Mouse (Mus musculus) heart, postnatal 0 days (tissue): ENCODE measurements around the gene Lin7a.

Experiments used
- CTCF ChIP-seq: IDR thresholded peaks from 2 replicates; pipeline ENCODE4 v1.5.1; 2016; ENCODE audit warnings: antibody characterized with exemption, control low read depth, low read depth
- EP300 ChIP-seq: IDR thresholded peaks from 2 replicates; pipeline ENCODE4 v1.6.1; 2016; ENCODE audit warnings: antibody characterized with exemption, low read depth

DNA sequence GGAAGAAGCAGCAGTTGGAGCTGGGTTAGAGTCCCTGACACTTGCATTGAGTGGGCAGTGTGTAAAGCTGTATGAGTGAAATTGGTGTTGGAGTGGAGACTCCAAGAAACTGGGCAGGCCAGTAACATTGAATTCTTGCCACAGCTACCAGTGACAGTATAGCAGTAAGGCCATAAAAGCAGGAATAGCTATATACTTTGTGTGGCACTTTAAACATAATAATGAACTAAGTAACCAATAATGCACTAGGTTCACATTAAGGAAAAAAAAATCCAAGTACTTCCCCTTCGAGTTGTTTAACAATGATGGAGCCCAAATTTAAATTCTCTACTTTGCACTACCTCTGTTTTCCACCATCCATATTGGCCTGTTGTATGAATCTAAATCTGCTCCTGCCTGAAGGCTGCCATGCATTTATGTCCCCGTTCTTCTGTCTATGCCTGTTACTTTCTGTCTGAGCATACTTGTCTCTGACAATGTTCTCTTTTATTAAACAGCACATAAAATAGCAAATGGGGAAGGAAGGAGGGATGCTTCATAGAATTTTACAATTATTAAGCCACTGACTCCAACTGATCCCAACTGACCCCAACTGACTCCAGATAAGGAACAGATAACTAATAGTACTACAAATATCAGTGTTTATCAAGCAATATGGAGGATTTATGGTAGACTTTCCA, 31.7 kb upstream of the Lin7a start:
- TF ChIP-seq CTCF (no peak), EP300 (no peak)
